Mouse (Mus musculus): ENCODE data around the gene Dusp27.
A peak's percentile ranks its signal among the peaks of the same experiment; 100 is the strongest.

- TF ChIP-seq CTCF (conservative IDR thresholded peaks at IDR 0.05; ENCODE audit: low read length) (no peak), NANOG (IDR thresholded peaks at IDR 0.05; ENCODE audit: borderline replicate concordance, low read length) (peak; percentile 46; the same call in 1 of the 2 replicates)
Measured at GRCm38 (mm10) chr1:166139620-166140184, 12.0 kb upstream of the Dusp27 start.
